Mouse (Mus musculus) ovary, postnatal 36 days (tissue): Measurements from ENCODE around the gene Aldh1l1.
"Not testable (repeated sequence)": the region's sequence is repeated elsewhere in the genome, so short reads cannot be mapped to it uniquely, and the experiment has no call there.

ENCODE experiments used
- DNase-seq: peaks from one replicate; pipeline ENCODE4 v3.0.0; 2022; ENCODE audit warnings: low spot score, mixed read lengths

Aldh1l1 gene

DNA sequence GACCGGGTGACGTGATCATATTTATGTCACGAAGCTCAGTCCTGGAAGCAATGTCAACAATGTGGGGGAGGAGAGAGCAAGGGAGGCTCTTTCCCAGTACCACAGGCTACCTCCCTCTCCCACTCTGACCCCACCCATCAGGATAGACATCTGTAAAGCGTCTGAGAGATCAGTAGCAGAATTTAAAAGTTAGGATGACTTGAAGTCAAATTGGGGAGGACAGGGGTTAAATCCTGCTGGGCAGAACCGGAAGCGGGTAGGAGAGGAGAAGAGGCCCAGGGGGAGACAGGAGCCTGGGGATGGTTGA lies 135.3 kb downstream of the Aldh1l1 start:
- DNase-seq = no peak

DNA sequence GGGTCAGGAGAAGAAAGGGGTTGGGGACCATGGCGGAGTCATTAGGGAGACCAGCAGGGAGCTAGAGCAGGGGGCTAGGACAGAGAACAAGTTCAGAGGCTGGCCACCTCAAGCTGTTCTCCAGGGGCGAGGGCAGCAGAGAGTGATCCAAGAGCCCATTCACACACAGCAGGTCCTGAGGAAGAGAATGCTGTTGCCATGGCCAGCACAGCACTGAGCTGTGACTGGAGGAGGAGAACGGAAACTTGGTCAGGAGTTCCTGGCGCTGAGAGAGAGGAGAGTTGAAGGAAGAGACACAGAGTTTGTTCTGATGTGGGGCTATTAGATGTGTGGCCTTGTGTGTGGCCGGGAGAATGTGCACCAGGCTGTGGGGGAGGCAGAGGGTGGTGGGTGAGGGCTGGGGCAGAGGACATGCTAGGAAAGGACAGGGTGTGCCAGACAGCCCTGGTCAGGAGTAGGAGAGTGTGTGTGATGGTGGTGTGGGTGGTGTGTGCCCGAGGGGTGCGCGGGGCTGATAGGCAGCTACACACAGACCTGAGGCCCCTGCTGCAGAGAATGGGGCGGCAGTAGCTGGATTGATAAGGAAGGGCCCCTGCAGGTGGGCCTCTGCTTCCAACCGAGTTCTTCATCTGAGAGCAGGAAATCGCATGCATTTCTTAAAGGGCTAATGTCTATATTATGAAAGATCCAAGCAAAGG lies 136.7 kb downstream of the Aldh1l1 start:
- peak; percentile 32 for DNase-seq

DNA sequence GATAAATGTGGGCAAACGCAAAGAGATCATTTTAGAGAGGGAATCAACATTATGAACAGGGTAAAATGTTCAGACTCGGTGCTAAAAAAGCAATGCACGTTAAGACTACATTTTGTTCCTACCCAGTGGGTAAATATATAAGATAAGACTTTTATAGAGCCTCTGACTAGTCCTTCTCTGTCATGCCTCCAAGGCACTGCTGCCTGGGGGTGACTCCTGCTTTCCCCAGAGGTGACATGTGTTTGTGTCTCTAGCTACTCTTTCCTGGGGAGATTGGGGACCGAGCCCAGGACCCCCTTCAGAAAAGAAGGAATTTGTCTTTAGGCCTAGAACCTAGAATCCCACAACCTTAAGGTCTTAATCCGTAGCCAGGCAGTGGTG lies 137.2 kb downstream of the Aldh1l1 start:
- no peak for DNase-seq

DNA sequence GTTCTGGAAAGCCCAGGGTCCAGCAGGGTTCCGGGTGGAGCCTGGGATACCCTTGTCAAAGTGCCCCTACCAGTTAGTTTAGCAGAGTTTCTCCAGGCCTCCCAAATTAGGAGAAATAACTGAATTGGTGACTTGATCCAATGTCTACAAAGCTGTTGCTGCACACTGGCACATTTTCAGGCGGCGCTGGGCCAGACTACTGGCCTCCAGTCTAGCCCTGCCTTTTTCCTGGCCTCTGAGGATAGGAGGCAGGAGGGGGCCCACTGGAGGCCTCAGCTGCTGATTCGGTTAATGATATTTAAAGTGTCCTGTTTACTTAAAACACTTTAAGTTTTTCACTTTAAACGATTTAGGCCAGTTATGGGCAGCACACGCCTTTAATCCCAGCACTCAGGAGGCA lies 138.0 kb downstream of the Aldh1l1 start:
- DNase-seq = peak; percentile 64

DNA sequence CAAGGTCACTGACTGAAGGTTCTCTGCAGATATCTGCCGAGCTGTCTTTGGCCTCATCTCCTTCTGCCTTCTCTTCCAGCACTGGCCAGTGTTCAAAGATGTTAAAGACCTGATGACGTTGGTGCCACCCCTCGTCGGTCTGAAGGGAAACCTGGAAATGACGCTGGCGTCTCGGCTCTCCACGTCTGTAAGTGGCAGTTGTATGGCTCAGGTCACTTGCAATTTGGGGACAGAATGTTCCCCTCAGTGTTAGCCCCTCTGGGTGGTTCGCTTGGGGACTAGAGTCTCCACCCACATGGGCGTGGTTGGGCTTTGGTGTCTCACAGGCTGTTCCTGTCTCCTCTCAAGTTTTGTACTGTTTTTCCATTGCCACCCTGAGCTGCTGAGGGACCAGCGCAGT lies 138.5 kb downstream of the Aldh1l1 start:
- DNase-seq = no peak

DNA sequence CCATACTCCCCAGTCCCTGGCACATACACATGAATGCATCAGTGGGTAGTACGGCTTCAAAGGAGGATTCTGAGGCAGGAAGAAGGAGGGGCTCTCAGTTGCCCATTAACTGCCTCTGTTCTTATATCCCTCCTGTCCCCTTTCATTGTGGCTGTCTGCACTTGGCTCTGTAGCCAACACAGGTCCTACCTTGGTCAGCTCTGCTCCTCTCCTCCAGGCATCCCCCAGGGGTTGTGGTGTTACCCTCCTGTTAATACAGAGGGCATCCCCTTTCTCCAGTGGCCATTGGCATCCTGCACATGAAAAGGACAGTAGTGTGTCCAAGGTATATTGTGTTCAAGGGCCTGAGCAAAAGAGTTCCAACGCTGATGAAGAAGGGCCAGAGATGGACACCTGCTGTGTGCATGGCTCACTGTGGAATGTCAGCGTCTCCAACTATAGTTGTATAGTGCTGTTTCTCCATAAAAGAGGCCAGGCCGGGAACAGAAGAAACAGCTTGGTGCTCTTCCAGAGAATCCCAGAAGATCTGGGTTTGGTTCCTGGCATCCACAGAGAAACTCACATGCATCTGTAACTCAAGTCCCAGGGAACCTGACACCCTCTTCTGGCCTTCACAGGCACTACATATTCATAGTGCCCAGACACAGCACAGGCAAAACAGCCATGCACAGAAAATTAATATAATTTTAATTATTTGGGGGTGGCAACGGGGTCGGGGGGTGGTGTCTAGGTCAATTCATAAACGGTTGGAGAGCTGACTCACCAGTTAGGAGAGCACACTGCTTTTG lies 139.2 kb downstream of the Aldh1l1 start:
- no peak for DNase-seq

DNA sequence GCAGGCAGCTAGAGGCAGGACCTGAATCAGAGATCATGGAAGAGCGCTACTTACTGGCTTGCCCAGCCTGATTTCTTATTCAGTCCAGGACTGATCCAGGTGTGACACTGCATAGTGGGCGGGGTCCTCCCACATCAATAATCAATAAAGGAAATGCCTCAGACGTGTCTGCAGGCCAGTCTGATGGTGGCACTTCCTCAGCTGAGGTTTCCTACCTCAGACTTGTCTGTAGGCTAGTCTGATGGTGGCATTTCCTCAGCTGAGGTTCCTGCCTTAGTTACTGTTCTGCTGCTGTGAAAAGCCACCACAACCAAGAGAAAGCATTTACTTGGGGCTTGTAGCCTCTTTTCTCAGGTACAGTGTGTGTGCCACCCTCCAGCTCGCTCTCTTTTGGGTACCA lies 141.3 kb downstream of the Aldh1l1 start:
- DNase-seq = no peak

DNA sequence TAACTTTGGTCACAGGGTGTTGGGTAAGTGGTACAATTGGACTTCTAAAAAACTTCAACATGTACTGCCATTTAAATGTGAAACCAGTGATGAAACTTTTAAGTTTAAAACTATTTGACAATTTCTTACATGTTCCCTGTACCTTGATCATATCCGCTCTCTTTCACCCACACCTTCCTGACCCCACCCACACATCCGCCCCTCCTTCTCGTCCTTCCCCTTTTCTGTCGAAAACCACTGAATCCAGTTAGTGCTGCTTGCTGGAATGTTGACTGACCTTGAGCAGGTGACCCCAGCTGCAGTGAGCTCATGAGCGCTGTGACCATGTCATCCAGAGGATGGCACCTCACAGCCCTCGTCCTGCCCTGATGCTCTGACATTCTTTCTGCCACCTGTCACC lies 143.3 kb downstream of the Aldh1l1 start:
- DNase-seq = no peak

DNA sequence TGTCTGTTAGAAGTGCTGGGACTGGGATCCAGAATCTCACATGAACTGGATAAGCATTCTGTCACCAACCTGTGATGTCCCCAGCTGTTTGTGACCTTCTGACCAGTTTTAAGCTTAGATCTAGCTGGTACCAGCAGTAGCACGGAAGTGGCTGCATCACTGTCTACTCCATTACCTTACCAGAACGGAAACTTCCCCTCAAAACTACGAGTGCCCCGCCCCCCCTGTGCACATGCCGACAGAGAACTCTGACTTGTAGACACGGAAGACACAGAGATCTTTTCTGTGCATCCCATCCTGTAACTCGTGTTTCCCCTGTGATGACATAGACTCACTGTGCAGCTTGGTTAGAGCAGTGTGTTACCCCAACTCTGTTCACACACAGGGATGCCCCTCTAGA lies 144.2 kb downstream of the Aldh1l1 start:
- DNase-seq = no peak

DNA sequence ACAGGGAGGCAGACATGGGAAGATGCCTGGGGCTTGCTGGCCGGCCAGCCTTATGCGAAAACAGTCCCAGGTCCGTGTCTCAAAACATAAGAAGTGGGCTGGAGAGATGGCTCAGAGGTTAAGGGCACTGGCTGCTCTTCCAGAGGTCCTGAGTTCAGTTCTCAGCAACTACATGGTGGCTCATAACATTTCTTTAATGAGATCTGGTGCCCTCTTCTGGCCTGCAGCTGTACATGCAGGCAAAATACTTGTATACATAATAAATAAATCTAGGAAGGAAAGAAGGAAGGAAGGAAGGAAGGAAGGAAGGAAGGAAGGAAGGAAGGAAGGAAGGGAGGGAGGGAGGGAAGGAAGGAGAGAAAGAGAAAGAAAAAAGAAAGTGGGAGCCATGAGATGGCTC lies 146.3 kb downstream of the Aldh1l1 start:
- not testable (repeated sequence) for DNase-seq

DNA sequence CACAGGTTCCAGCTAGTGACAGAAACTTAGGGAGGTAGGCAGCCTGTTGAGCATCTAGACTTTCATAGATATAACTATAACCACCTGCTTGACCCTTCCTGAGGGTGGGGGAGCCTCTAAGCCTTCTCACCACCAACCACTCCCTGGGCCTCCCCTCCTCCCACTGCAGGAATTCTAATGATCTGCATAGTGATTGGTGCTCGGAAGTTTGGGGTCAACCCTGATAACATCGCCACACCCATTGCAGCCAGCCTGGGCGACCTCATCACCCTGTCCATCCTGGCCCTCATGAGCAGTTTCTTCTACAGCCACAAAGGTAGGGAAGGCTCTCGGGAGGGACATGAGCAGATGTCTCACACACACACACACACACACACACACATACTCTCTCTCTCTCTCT lies 148.9 kb downstream of the Aldh1l1 start:
- no peak for DNase-seq

DNA sequence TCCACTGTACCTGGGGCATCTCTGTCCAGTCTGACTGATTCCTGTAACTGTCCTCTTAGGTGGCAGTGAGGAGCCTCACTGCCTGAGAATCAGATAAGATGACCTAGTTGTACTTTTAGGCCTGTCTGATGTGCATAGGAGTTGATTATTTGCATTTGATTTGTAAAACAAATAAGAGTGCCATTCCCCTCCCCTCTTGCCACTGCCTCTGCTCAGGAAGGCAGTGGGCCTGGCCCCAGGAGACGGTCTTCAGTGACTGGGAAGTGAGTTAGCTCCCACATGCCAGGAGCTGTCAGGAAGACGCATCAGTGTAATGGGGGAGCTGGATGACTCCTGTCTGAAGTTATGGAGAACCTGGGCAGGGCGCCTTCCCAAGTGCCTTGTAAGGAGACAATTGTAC lies 149.4 kb downstream of the Aldh1l1 start:
- DNase-seq = no peak

DNA sequence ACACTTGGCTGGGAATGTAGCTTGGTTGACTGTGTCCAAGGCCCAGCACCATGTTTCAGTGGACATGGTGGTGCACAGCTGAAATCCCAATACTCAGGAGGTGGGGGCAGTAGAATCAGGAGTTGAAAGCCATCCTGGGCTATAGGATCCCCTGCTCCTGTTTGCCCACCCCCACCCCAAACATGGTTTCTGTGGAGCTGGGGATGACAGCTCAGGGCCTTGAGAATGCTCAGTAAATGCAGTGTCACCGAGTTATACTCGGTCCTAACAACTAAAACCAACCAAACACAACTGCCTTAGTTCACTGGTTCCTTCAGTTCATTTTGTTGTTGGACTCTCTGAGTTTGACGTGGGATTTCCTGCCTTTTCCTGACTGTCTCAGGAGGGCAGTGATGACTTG lies 156.8 kb downstream of the Aldh1l1 start:
- no peak for DNase-seq

DNA sequence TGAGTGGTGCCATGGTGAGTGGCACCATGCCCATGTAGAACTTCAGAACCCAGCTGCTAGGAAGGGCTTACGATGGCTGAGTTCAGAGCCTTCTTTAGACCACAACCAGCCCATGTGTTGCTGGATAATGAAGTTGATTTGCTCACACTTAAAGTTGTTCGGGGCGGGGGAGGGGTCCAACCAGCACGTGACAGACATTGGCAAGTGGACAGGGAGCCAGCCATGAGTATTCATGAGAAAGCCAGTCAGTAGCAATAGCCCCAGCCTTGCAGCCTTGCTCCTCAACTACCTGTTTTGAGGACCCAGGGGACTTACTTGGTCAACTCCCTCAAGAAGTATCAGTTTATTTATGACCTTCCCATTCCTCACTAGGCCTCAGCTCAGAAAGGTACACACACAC lies 158.7 kb downstream of the Aldh1l1 start:
- no peak for DNase-seq

DNA sequence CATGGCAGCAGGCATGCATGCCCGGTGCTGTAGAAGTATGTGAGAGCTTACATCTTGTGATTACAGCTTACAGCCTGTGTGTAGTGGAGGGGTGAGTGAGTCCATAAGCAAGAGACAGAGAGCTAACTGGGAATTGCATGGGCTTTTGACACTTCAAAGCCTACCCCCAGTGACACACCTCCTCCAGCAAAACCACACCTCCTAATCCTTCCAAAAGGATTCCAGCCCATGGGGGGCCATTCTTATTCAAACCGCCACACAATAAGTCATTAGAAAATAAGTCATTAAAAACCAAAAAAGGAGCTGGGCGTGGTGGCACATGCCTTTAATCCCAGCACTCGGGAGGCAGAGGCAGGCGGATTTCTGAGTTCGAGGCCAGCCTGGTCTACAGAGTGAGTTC lies 162.2 kb downstream of the Aldh1l1 start:
- no peak for DNase-seq

DNA sequence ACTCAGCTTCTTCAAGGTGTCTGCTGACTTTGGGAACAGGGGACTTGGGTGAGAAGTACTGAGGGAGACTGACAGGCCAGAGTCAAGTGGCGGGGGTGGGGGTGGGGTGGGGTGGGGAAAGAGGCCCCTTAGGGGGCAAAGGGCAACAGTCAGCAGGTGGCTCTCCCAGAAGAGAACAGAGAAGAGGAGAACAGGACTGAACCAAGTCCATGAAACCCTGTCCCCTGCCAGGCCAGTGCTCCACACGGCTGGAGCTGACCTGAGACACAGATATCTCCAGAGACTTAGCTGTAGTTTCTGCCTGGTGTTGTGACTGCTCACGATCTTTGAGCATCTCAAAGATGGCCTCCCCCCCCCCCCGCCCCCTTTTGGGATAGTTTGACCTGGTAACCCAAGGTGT lies 163.1 kb downstream of the Aldh1l1 start:
- no peak for DNase-seq
